Mouse (Mus musculus) stomach, postnatal 0 days (tissue): ENCODE measurements around the gene Os9. TPM values are rescaled to one million over a fixed set of nuclear protein-coding genes. Genes with fewer than 3 reads are reported as not detected.

Experiments used
- ATAC-seq: fragments of 200-750 bp; cut with Nextera tagmentation; 2 replicates; pipeline ENCODE4 v1.8.0; 2017; ENCODE audit not compliant: low FRiP score, low TSS enrichment
- DNase-seq: peaks from one replicate; pipeline ENCODE4 v3.0.0-alpha.2; 2016; ENCODE audit warnings: low spot score
- H3K27ac ChIP-seq: fragments of 300-500 bp; sonication (generic); replicated peaks from 2 replicates; pipeline ENCODE4 v1.5.1; 2014; ENCODE audit warnings: mild to moderate bottlenecking, control low read depth
- H3K27me3 ChIP-seq: fragments of 300-500 bp; sonication (generic); 2 replicates; pipeline ENCODE4 v1.6.1; 2014; ENCODE audit warnings: low read length; ENCODE audit not compliant: control insufficient read depth, insufficient read depth
- H3K36me3 ChIP-seq: fragments of 300-500 bp; sonication (generic); 2 replicates; pipeline ENCODE4 v1.6.1; 2014; ENCODE audit warnings: low read length, mixed read lengths; ENCODE audit not compliant: control insufficient read depth, insufficient read depth
- H3K4me1 ChIP-seq: fragments of 300-500 bp; sonication (generic); replicated peaks from 2 replicates; pipeline ENCODE4 v1.6.1; 2014; ENCODE audit warnings: antibody characterized with exemption; ENCODE audit not compliant: control insufficient read depth, insufficient read depth
- H3K4me2 ChIP-seq: fragments of 300-500 bp; sonication (generic); replicated peaks from 2 replicates; pipeline ENCODE4 v1.6.1; 2014; ENCODE audit warnings: low read depth, mild to moderate bottlenecking, control low read depth, moderate library complexity
- H3K4me3 ChIP-seq: fragments of 300-500 bp; sonication (generic); 2 replicates; pipeline ENCODE4 v1.5.1; 2014; ENCODE audit warnings: low read depth, low read length, control low read depth
- H3K9ac ChIP-seq: fragments of 300-500 bp; sonication (generic); 2 replicates; pipeline ENCODE4 v1.6.1; 2014; ENCODE audit warnings: mild to moderate bottlenecking, low read length, control low read depth, mixed read lengths
- H3K9me3 ChIP-seq: fragments of 300-500 bp; sonication (generic); 2 replicates; pipeline ENCODE4 v1.6.1; 2016; ENCODE audit warnings: low read length; ENCODE audit not compliant: control insufficient read depth
- CTCF ChIP-seq: IDR thresholded peaks from 2 replicates; pipeline ENCODE4 v1.5.1; 2016; ENCODE audit warnings: antibody characterized with exemption, low read depth, mild to moderate bottlenecking, moderate library complexity
- EP300 ChIP-seq: optimal IDR thresholded peaks from 2 replicates; pipeline ENCODE3; 2016; ENCODE audit warnings: antibody characterized with exemption
- WGBS: fragments of 180-500 bp; shearing (Covaris S2); extraction: QIAGEN DNeasy Blood & Tissue Kit; methylation state at CpG from one replicate; pipeline ENCODE4 v1.1.7; 2014; 5-methylcytosine and 5-hydroxymethylcytosine counted together
- polyA plus RNA-seq: library from polyadenylated mRNA; unstranded; fragments of >200 nt; fragmentation: Nextera tagmentation; extraction: Ambion mirVana; gene quantifications from 2 replicates; pipeline ENCODE4 v1.2.1, GENCODE M21; 2015

Gene Os9
- polyA plus RNA-seq = 81.9 and 82.0 TPM in 2 replicates

DNA sequence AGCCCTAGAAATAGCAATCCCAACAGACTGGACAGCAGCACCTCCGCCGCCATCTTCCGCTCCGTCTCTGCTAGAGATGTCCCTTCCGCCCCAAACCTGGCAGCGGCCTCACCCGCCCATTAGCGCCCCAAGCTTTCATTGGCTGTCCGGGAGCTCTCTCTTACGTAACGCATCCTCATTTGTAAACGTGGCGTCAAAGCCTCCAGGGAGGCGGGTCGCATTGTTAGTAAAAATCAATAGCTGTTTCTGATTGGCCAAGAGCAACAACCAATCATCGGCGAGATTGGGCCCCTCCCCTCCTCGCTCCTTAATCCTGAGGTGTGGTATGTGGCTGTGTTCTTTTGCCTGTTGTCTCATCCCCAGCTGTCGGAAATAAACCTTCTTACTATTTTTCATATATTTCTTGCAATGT is at the start of gene Os9:
Gene Os9 (minus strand): TSS at position 66 of the 412 bp plus-strand sequence.
- DNase-seq = peak; percentile 96
- peak; percentile 97 for ATAC-seq
- peak within 1 kb of the TSS; percentile 89 for H3K4me3 ChIP-seq
- no peaks in the 10 kb centered on the region for H3K9me3 ChIP-seq
- no peaks in the 10 kb centered on the region for H3K4me1 ChIP-seq
- under 1% methylated on average over 19 of the region's 19 CpGs for WGBS
- H3K27me3 ChIP-seq = no peaks in the 10 kb centered on the region
- peak within 1 kb of the TSS; percentile 89 for H3K9ac ChIP-seq
- H3K27ac ChIP-seq = 0 out of 2 replicates have a peak within 1 kb of the TSS, but pooled peaks have one; percentile 45
- peak within 1 kb of the TSS; percentile 98 for H3K4me2 ChIP-seq
- peaks cover 16% of the 10 kb centered on the region for H3K36me3 ChIP-seq
- no peak for TF ChIP-seq EP300
- TF ChIP-seq CTCF = peak; percentile 22; the same call in 1 of the 2 replicates

DNA sequence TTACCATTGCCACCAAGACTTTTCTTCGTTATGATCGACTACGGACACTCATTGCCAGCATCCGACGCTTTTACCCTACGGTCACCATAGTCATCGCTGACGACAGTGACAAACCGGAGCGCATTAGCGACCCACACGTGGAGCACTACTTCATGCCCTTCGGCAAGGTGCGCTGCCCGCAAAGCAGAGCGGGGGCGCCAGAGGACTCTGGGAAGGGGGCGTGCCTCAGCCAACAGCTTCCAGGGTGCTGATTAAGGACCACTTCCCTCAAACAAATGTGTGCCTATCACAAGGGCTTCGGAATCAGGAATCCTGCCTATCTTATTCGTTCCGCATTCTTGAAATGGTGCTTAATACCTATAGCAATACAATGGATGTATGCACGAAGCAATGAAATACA is 49.1 kb upstream of the Os9 start:
- H3K4me3 ChIP-seq = peak overlapping the region; percentile 34; the same call in 1 of the 2 replicates
- H3K27me3 ChIP-seq = no peaks in the 10 kb centered on the region
- DNase-seq (no peak), ATAC-seq (no peak)
- no peak overlapping the region for H3K27ac ChIP-seq
- peak; percentile 52 for TF ChIP-seq CTCF
- no peak for TF ChIP-seq EP300
- no peaks in the 10 kb centered on the region for H3K9me3 ChIP-seq
- no peaks in the 10 kb centered on the region for H3K36me3 ChIP-seq
- peak overlapping the region; percentile 51 for H3K4me2 ChIP-seq
- H3K4me1 ChIP-seq = 0 out of 2 replicates have a peak, but pooled peaks cover 6% of the 10 kb centered on the region
- 20% methylated on average over 22 of the region's 22 CpGs for WGBS
- H3K9ac ChIP-seq = no peak overlapping the region

DNA sequence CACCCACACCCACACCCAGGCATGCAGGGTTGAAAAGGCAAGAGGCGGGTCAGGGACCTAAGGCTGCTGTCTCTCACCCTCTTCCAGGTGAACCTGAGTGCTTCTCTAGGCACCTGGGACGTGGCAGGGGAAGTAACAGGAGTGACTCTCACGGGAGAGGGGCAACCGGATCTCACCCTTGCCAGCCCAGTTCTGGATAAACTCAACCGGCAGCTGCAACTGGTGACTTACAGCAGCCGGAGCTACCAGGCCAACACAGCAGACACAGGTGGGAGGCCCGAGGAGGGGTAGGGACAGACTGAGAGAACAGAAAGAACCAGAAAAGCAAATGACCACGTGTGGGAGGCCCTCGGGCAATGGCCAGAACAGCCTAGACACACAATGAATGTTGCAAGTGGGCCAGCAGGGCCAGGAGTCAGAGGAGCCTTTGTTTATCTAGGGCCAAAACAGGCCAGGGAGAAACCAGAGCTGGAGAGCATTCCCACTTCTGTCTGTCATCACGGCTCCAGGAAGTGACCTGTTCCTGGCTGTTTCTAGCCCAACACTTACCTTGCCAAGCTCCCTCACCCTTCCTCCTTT is 46.8 kb upstream of the Os9 start:
- H3K27me3 ChIP-seq = no peaks in the 10 kb centered on the region
- ATAC-seq (peak; percentile 19), DNase-seq (peak; percentile 70)
- peak overlapping the region; percentile 61; the same call in 1 of the 2 replicates for H3K4me3 ChIP-seq
- peak overlapping the region; percentile 88 for H3K27ac ChIP-seq
- TF ChIP-seq CTCF = no peak
- no peak for TF ChIP-seq EP300
- 35% methylated on average over 10 of the region's 10 CpGs for WGBS
- H3K4me2 ChIP-seq = peak overlapping the region; percentile 99
- no peak overlapping the region; the same call in 1 of the 2 replicates for H3K9ac ChIP-seq
- H3K9me3 ChIP-seq = no peaks in the 10 kb centered on the region
- H3K4me1 ChIP-seq = 0 out of 2 replicates have a peak, but pooled peaks cover 6% of the 10 kb centered on the region
- no peaks in the 10 kb centered on the region for H3K36me3 ChIP-seq

DNA sequence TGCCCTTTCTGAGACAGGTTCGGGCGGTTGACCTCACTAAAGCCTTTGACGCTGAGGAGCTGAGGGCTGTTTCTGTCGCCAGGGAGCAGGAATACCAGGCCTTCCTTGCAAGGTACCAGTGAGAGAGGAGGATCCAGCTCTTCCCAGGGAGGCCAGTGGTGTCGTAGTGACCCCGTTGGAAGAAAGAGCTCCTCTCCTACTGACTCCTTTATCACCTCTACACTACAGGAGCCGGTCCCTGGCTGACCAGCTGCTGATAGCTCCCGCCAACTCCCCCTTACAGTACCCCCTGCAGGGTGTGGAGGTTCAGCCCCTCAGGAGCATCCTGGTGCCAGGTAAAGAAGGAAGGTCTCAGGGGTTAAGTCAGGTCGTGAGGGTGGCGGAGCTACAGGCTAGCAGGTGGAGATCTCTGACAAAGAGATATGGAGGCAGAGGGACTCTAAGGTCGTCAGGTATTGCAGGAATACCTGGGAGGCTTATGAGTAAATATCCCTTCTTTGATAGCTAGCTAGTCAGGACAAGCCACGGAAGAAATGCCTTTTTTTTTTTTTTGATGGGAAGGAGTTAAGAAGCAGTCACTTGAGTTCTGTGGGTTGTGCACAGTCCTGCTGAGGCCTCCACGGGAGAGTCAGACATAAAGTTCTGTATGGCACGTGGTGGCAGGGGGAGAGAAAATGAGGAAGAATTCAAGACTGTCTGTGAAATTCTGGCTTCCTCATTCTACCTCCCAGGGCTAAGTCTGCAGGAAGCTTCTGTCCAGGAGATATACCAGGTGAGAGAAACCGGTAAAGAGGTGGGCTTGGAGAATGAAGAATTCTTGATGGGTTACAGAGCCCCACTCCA is 46.1 kb upstream of the Os9 start:
- H3K36me3 ChIP-seq = no peaks in the 10 kb centered on the region
- DNase-seq (no peak), ATAC-seq (no peak)
- no peaks in the 10 kb centered on the region for H3K27me3 ChIP-seq
- TF ChIP-seq CTCF (no peak), EP300 (no peak)
- H3K4me2 ChIP-seq = peak overlapping the region; percentile 99
- H3K27ac ChIP-seq = peak overlapping the region; percentile 88
- H3K9me3 ChIP-seq = no peaks in the 10 kb centered on the region
- H3K4me3 ChIP-seq = peak overlapping the region; percentile 61
- H3K4me1 ChIP-seq = 0 out of 2 replicates have a peak, but pooled peaks cover 6% of the 10 kb centered on the region
- WGBS = 32% methylated on average over 15 of the region's 15 CpGs
- H3K9ac ChIP-seq = peak overlapping the region; percentile 35; the same call in 1 of the 2 replicates

DNA sequence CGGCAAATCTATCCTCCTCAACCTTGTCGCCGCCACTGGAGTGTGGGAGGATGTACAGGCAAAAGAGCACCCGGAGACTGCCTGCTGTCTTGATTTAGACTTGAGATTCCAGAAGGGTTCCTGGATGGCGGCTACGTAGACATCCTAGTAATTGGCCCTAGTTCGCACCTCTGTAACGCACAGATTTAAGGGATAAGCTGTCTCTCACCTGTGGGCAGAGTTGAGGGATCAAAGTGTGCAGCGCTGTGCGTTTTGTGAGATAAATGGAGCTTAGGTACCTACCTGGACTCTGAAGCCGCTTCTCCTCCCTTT is 45.4 kb upstream of the Os9 start:
- ATAC-seq = no peak
- WGBS = 8% methylated on average over 11 of the region's 11 CpGs
- 0 out of 2 replicates have a peak, but pooled peaks cover 6% of the 10 kb centered on the region for H3K4me1 ChIP-seq
- TF ChIP-seq CTCF (no peak), EP300 (no peak)
- no peaks in the 10 kb centered on the region for H3K9me3 ChIP-seq
- H3K27me3 ChIP-seq = no peaks in the 10 kb centered on the region
- peak overlapping the region; percentile 77 for H3K9ac ChIP-seq
- peak overlapping the region; percentile 99 for H3K4me2 ChIP-seq
- H3K4me3 ChIP-seq = peak overlapping the region; percentile 61
- no peaks in the 10 kb centered on the region for H3K36me3 ChIP-seq
- peak overlapping the region; percentile 88 for H3K27ac ChIP-seq
- no peak for DNase-seq
